Mouse (Mus musculus) C2C12 (cell line): ENCODE data around the gene Hes3.

Source experiments
- CTCF ChIP-seq: IDR thresholded peaks from one replicate; pipeline ENCODE4 v1.5.1; 2011; ENCODE audit not compliant: control insufficient read depth, insufficient read depth, insufficient read length
- FOSL1 ChIP-seq: IDR thresholded peaks from one replicate; pipeline ENCODE4 v1.8.0; 2011; ENCODE audit warnings: mild to moderate bottlenecking, low read length; ENCODE audit not compliant: poor library complexity, insufficient read depth, severe bottlenecking
- MAX ChIP-seq: IDR thresholded peaks from one replicate; pipeline ENCODE4 v1.6.1; 2011; ENCODE audit warnings: mild to moderate bottlenecking, control low read depth
- MYOG ChIP-seq: IDR thresholded peaks from one replicate; pipeline ENCODE4 v1.6.1; 2011; ENCODE audit not compliant: control insufficient read depth, insufficient read length; ENCODE audit errors: extremely low read depth
- USF1 ChIP-seq: IDR thresholded peaks from one replicate; pipeline ENCODE4 v1.6.1; 2011; ENCODE audit warnings: low read depth, mild to moderate bottlenecking, control low read depth, moderate library complexity

GRCm38 (mm10) chr4:152325574-152326411 is 34.3 kb upstream of the Hes3 start, which contains the start of gene Rpl22:
- TF ChIP-seq CTCF (no peak), MAX (peak; percentile 93), MYOG (no peak), FOSL1 (no peak), USF1 (no peak)
